Mouse (Mus musculus) spleen, postnatal 0 days (tissue): ENCODE results near the gene Nlrp3. TPM values are rescaled to one million over a fixed set of nuclear protein-coding genes. Genes with fewer than 3 reads are reported as not detected.

Experiments used
- polyA plus RNA-seq: library from polyadenylated mRNA; unstranded; fragments of >200 nt; fragmentation: Nextera tagmentation; extraction: Ambion mirVana; gene quantifications from 2 replicates; pipeline ENCODE4 v1.2.1, GENCODE M21; 2015

The Nlrp3 gene
- polyA plus RNA-seq = 2.2 and 3.3 TPM in 2 replicates

DNA sequence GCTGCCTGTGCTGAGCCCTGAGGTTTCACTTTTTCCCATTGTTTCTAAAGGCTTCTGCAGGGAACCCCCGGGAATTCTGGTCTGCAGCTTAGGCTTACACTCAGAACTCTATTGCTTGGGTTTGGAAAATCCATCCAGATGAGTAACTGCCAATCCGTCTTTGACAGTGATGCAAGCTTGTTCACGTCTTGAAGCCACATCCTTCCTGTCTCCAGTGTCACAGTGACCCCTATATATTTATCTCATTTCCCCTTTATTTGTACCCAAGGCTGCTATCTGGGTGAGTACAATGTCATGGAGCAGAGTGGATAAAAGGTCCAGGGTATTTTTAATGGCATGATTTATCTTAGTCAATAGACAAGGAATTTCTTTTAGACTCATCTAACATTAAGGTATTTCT lies at the start of gene Nlrp3:
Nlrp3 (plus strand) TSS at position 245 of the 400 bp plus-strand sequence.

GRCm38 (mm10) chr11:59526472-59527080 lies 14.8 kb upstream of the Nlrp3 start, which contains the start of gene Zkscan17:
Gene Zkscan17, minus strand, starts transcription at chr11:59526751.

GRCm38 (mm10) chr11:59576135-59576534 lies 34.8 kb downstream of the Nlrp3 start, which contains the start of gene Olfr222:
Gene Olfr222, minus strand, starts transcription at chr11:59576235.

GRCm38 (mm10) chr11:59593189-59593588 lies 51.8 kb downstream of the Nlrp3 start, which contains the start of gene Olfr223:
Gene Olfr223, minus strand, starts transcription at chr11:59593289.

Other genes with a start within 250 kb of the Nlrp3 start
- 0.88 and 1.5 TPM in 2 replicates for gene Wnt9a, start 234.6 kb upstream of the Nlrp3 start, polyA plus RNA-seq
- not detected in 2 replicates for gene Prss38, start 165.9 kb upstream of the Nlrp3 start, polyA plus RNA-seq
- gene Jmjd4, start 91.5 kb upstream of the Nlrp3 start, polyA plus RNA-seq = 4.1 and 4.5 TPM in 2 replicates
- 12.1 and 12.5 TPM in 2 replicates for gene Snap47, start 90.4 kb upstream of the Nlrp3 start, polyA plus RNA-seq
- gene Zfp867, start 69.1 kb upstream of the Nlrp3 start, polyA plus RNA-seq = 1.6 and 2.5 TPM in 2 replicates
- 5.7 and 6.3 TPM in 2 replicates for gene Zkscan17, start 14.8 kb upstream of the Nlrp3 start, polyA plus RNA-seq
- gene Olfr222, start 34.7 kb downstream of the Nlrp3 start, polyA plus RNA-seq = not detected in 2 replicates
- gene Olfr223, start 51.7 kb downstream of the Nlrp3 start, polyA plus RNA-seq = not detected in 2 replicates
- 19.7 and 23.9 TPM in 2 replicates for gene Mprip, start 119.7 kb downstream of the Nlrp3 start, polyA plus RNA-seq
- 1.6 and 1.8 TPM in 2 replicates for gene Pld6, start 246.1 kb downstream of the Nlrp3 start, polyA plus RNA-seq